Mouse (Mus musculus) liver, embryonic 14 days (tissue): Measurements from ENCODE around the gene Aox4. TPM values are rescaled to one million over a fixed set of nuclear protein-coding genes. Genes with fewer than 3 reads are reported as not detected.

Experiments used
- polyA plus RNA-seq: library from polyadenylated mRNA; depleted of rRNA; stranded (reverse); fragments of >200 nt; gene quantifications from 2 replicates; pipeline ENCODE4 v1.2.3, GENCODE M21; 2012; rRNA removed

Aox4 gene
- polyA plus RNA-seq, result 0.09 and 0.17 TPM in 2 replicates

GRCm38 (mm10) chr1:58210203-58210602, at the start of gene Aox4:
Gene Aox4 (plus strand): TSS chr1:58210397.

GRCm38 (mm10) chr1:58278026-58278425, 67.8 kb downstream of the Aox4 start, which contains the start of gene Aox2:
Gene Aox2 (plus strand): TSS chr1:58278326.

Other genes starting within 250 kb of the Aox4 start
- 7.4 and 8.1 TPM in 2 replicates for gene Sgo2a, start 214.4 kb upstream of the Aox4 start, polyA plus RNA-seq
- 3.8 and 4.3 TPM in 2 replicates for gene Kctd18, start 191.4 kb upstream of the Aox4 start, polyA plus RNA-seq
- 0.18 and 0.21 TPM in 2 replicates for gene Aox1, start 180.5 kb upstream of the Aox4 start, polyA plus RNA-seq
- 0.12 and 0.15 TPM in 2 replicates for gene Aox3, start 97.3 kb upstream of the Aox4 start, polyA plus RNA-seq
- 0.01 and 0.02 TPM in 2 replicates for gene Aox2, start 67.9 kb downstream of the Aox4 start, polyA plus RNA-seq
- 39.7 and 50.3 TPM in 2 replicates for gene Bzw1, start 182.5 kb downstream of the Aox4 start, polyA plus RNA-seq
- gene Clk1, start 213.7 kb downstream of the Aox4 start, polyA plus RNA-seq, result 98.2 and 115 TPM in 2 replicates
- 9.8 and 11.2 TPM in 2 replicates for gene Nif3l1, start 234.8 kb downstream of the Aox4 start, polyA plus RNA-seq
- 21.4 and 22.5 TPM in 2 replicates for gene Ppil3, start 235.1 kb downstream of the Aox4 start, polyA plus RNA-seq